Mouse (Mus musculus): ENCODE results near the gene Plpp7.

DNA sequence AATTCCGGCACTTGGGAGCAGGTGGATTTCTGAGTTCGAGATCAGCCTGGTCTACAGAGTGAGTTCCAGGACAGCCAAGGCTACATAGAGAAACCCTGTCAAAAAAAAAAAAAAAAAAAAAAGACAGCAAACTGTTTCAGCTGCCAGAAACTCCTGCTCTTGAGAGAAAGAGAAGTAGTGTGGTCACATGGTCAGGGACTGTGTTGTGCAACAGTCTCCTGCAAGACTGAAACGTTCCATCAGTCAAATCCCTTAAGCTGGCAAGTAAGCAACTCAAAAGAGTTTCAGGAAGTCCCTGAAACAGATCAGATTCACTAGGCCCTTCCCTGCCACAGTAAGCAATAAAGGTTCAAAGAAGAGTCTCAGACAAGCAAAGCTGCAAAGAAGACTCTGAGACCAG, 5.7 kb upstream of the Plpp7 start:
- TF ChIP-seq MAFK (IDR thresholded peaks at IDR 0.05; ENCODE audit: insufficient replicate concordance, low read length): no peak
- no peak for TF ChIP-seq ZKSCAN1 (IDR thresholded peaks at IDR 0.05; ENCODE audit: borderline replicate concordance, low read depth, low read length)
- no peak for TF ChIP-seq POLR2A (IDR thresholded peaks at IDR 0.05; ENCODE audit: low read depth, low read length)
- TF ChIP-seq IRF4 (IDR thresholded peaks at IDR 0.05; ENCODE audit: low read depth, low read length): no peak
- no peak for TF ChIP-seq NELFE (IDR thresholded peaks at IDR 0.05; ENCODE audit: low read depth, low read length)
- TF ChIP-seq MAX (IDR thresholded peaks at IDR 0.05; ENCODE audit: low read length): no peak

All from CH12.LX (cell line).